Mouse (Mus musculus): ENCODE results near the gene Atg101. TPM values are rescaled to one million over a fixed set of nuclear protein-coding genes. Genes with fewer than 3 reads are reported as not detected.
A peak's percentile ranks its signal among the peaks of the same experiment; 100 is the strongest.

Gene Atg101
- total RNA-seq, 2 experiments from 2014 or later: 23.7 to 23.9 TPM

- intact Hi-C loops (cut with DNase I): no loop called here
- no peak for DNase-seq
Observed at GRCm38 (mm10) chr15:101253563-101253885, 30.5 kb upstream of the Atg101 start.

- peak; percentile 83 to 85 for DNase-seq
- intact Hi-C loops (cut with DNase I): no loop called here
Observed at GRCm38 (mm10) chr15:101253886-101254795, 29.9 kb upstream of the Atg101 start, which contains the start of gene Nr4a1. Gene Nr4a1 (plus strand): TSS chr15:101254269.

- no peak for DNase-seq
- intact Hi-C loops (cut with DNase I): no loop called here
Observed at GRCm38 (mm10) chr15:101255842-101256462, 28.1 kb upstream of the Atg101 start.

- intact Hi-C loops (cut with DNase I): no loop called here
- DNase-seq: no peak
Observed at GRCm38 (mm10) chr15:101256463-101257206, 27.4 kb upstream of the Atg101 start.

- DNase-seq: no peak
- intact Hi-C loops (cut with DNase I): no loop called here
Observed at GRCm38 (mm10) chr15:101258420-101258819, 25.7 kb upstream of the Atg101 start.

GRCm38 (mm10) chr15:101259922-101260321 is 24.1 kb upstream of the Atg101 start:
- intact Hi-C loops (cut with DNase I): loop anchor here (1.0 kb wide), 1 partner anchor 19 kb away; no protein-coding TSS in a partner anchor
- no peak for DNase-seq

- peak; percentile 82 to 86 for DNase-seq
- intact Hi-C loops (cut with DNase I): loop anchor here (1.0 kb wide), 1 partner anchor 19 kb away; no protein-coding TSS in a partner anchor
Observed at GRCm38 (mm10) chr15:101260387-101260786, 23.7 kb upstream of the Atg101 start.

- peak; percentile 58 to 60 for DNase-seq
- intact Hi-C loops (cut with DNase I): loop anchor here (1.0 kb wide), 1 partner anchor 20 kb away; no protein-coding TSS in a partner anchor
Observed at GRCm38 (mm10) chr15:101260874-101261622, 23.0 kb upstream of the Atg101 start.

- no peak for DNase-seq
- intact Hi-C loops (cut with DNase I): no loop called here
Observed at GRCm38 (mm10) chr15:101262502-101262901, 21.6 kb upstream of the Atg101 start.

GRCm38 (mm10) chr15:101266132-101266963 is 17.7 kb upstream of the Atg101 start:
- intact Hi-C loops (cut with DNase I): loop anchor here (1.0 kb wide), 1 partner anchor 20 kb away; no protein-coding TSS in a partner anchor
- DNase-seq: peak; percentile 96 to 97

GRCm38 (mm10) chr15:101267053-101268032 is 16.7 kb upstream of the Atg101 start:
- peak; percentile 35 to 44 for DNase-seq
- intact Hi-C loops (cut with DNase I): no loop called here

- DNase-seq: no peak
- intact Hi-C loops (cut with DNase I): no loop called here
Observed at GRCm38 (mm10) chr15:101270101-101270820, 13.8 kb upstream of the Atg101 start.

- intact Hi-C loops (cut with DNase I): no loop called here
- DNase-seq: no peak
Observed at GRCm38 (mm10) chr15:101271107-101271506, 13.0 kb upstream of the Atg101 start.

GRCm38 (mm10) chr15:101271513-101271912 is 12.6 kb upstream of the Atg101 start:
- intact Hi-C loops (cut with DNase I): no loop called here
- no peak for DNase-seq

- intact Hi-C loops (cut with DNase I): no loop called here
- DNase-seq: no peak
Observed at GRCm38 (mm10) chr15:101274380-101274779, 9.7 kb upstream of the Atg101 start.

GRCm38 (mm10) chr15:101277351-101277899 is 6.6 kb upstream of the Atg101 start:
- no peak for DNase-seq
- intact Hi-C loops (cut with DNase I): no loop called here

GRCm38 (mm10) chr15:101278589-101278988 is 5.5 kb upstream of the Atg101 start:
- intact Hi-C loops (cut with DNase I): no loop called here
- no peak for DNase-seq

Data from heart, postnatal 36 days (tissue).